Mouse (Mus musculus): Measurements from ENCODE around the gene Mthfsd. TPM values are rescaled to one million over a fixed set of nuclear protein-coding genes. Genes with fewer than 3 reads are reported as not detected.

The Mthfsd gene
- polyA plus RNA-seq, 1 experiment from 2014 or later = 48.9 TPM

DNA sequence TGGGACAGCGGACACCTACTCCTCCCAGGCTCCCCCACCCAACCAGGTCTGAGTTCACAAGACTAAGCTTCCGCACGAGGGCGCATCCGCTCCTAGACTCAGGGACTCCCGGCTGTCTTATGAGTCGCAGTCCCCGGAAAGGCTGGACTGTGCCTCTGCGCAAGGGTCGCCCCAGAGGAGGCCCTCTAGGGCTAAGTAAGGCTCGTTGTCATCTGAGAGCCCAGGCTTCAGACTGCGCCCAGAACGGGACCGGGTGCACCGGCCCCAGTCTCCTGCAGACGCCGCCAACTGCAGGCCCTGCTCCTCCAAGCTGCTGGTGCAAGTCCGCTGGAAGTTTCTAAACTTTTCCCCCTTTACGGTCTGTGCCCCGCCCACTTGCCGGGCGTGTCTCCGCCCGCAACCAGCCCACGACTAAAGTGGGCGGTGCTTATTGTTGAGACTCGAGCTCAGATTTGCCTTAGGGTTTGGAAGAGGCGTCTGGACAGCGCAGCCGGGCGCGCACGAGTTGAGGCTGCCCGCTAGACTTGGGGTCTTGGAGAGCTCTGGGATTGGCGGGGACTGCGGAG is 17.2 kb upstream of the Mthfsd start:
- Histone ChIP-seq H3K36me3 (ENCODE audit: control insufficient read depth, insufficient read depth, low read length) (no peaks in the 10 kb centered on the region), H3K27me3 (replicated peaks; ENCODE audit: control insufficient read depth, insufficient read depth, low read length) (peaks cover 90% of the 10 kb centered on the region), H3K4me3 (ENCODE audit: low read length) (peak overlapping the region; percentile 48), H3K9ac (ENCODE audit: low read depth, low read length) (peak overlapping the region; percentile 50), H3K4me2 (ENCODE audit: low read depth, low read length) (peak overlapping the region; percentile 79), H3K9me3 (ENCODE audit: control insufficient read depth, low read length) (no peaks in the 10 kb centered on the region), H3K27ac (ENCODE audit: low read length) (peak overlapping the region; percentile 19; the same call in 1 of the 2 replicates), H3K4me1 (ENCODE audit: control insufficient read depth, insufficient read depth, low read length) (peaks cover 23% of the 10 kb centered on the region)
- under 1% methylated on average over 35 of the region's 36 CpGs for WGBS
- peak; percentile 77 for ATAC-seq

- Histone ChIP-seq H3K36me3 (ENCODE audit: control insufficient read depth, insufficient read depth, low read length) (no peaks in the 10 kb centered on the region), H3K27me3 (replicated peaks; ENCODE audit: control insufficient read depth, insufficient read depth, low read length) (peaks cover 91% of the 10 kb centered on the region), H3K4me3 (ENCODE audit: low read length) (no peak overlapping the region), H3K9me3 (ENCODE audit: control insufficient read depth, low read length) (no peaks in the 10 kb centered on the region), H3K27ac (ENCODE audit: low read length) (no peak overlapping the region), H3K9ac (ENCODE audit: low read depth, low read length) (peak overlapping the region; percentile 50; the same call in 1 of the 2 replicates), H3K4me2 (ENCODE audit: low read depth, low read length) (peak overlapping the region; percentile 79), H3K4me1 (ENCODE audit: control insufficient read depth, insufficient read depth, low read length) (peaks cover 23% of the 10 kb centered on the region)
- peak; percentile 14; the same call in 1 of the 2 replicates for ATAC-seq
- 7% methylated on average over 17 of the region's 17 CpGs for WGBS
Observed at GRCm38 (mm10) chr8:121124547-121125239, 16.5 kb upstream of the Mthfsd start.

- Histone ChIP-seq H3K36me3 (ENCODE audit: control insufficient read depth, insufficient read depth, low read length) (no peaks in the 10 kb centered on the region), H3K27me3 (replicated peaks; ENCODE audit: control insufficient read depth, insufficient read depth, low read length) (peaks cover 87% of the 10 kb centered on the region), H3K4me1 (ENCODE audit: control insufficient read depth, insufficient read depth, low read length) (peaks cover 12% of the 10 kb centered on the region), H3K4me3 (ENCODE audit: low read length) (no peak overlapping the region), H3K9me3 (ENCODE audit: control insufficient read depth, low read length) (no peaks in the 10 kb centered on the region), H3K27ac (ENCODE audit: low read length) (no peak overlapping the region), H3K9ac (ENCODE audit: low read depth, low read length) (no peak overlapping the region), H3K4me2 (ENCODE audit: low read depth, low read length) (no peak overlapping the region)
- WGBS = 42% methylated on average over 2 of the region's 2 CpGs
- no peak for ATAC-seq
Observed at GRCm38 (mm10) chr8:121123113-121123512, 14.9 kb upstream of the Mthfsd start.

GRCm38 (mm10) chr8:121122368-121122767 is 14.2 kb upstream of the Mthfsd start:
- H3K4me3 ChIP-seq (ENCODE audit: low read length) = no peak overlapping the region
- peaks cover 8% of the 10 kb centered on the region for H3K4me1 ChIP-seq (ENCODE audit: control insufficient read depth, insufficient read depth, low read length)
- WGBS = 24% methylated on average over 7 of the region's 7 CpGs
- no peaks in the 10 kb centered on the region for H3K36me3 ChIP-seq (ENCODE audit: control insufficient read depth, insufficient read depth, low read length)
- ATAC-seq = no peak
- no peak overlapping the region for H3K4me2 ChIP-seq (ENCODE audit: low read depth, low read length)
- no peaks in the 10 kb centered on the region for H3K9me3 ChIP-seq (ENCODE audit: control insufficient read depth, low read length)
- H3K27me3 ChIP-seq (replicated peaks; ENCODE audit: control insufficient read depth, insufficient read depth, low read length) = peaks cover 87% of the 10 kb centered on the region
- H3K9ac ChIP-seq (ENCODE audit: low read depth, low read length) = no peak overlapping the region
- H3K27ac ChIP-seq (ENCODE audit: low read length) = no peak overlapping the region

DNA sequence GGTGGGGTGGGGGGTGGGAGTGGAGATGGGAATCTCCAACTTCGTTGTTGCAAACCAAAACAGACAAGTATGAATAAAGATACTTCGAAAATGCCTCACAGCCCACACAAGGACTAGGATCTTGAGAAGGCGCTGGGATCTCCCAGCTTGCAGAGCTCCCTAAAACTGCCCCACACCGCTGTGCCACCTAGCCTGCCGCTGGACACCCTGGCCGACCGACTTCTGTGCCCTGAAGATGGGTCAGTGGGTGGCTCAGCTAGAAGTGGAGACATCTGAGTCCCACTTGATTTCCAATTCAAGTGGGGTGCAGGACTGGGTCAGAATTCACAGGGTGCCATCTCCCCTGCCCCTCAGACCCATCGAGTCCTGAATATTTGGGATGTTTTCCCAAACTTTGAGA is 13.5 kb upstream of the Mthfsd start:
- Histone ChIP-seq H3K4me1 (ENCODE audit: control insufficient read depth, insufficient read depth, low read length) (peaks cover 15% of the 10 kb centered on the region), H3K9me3 (ENCODE audit: control insufficient read depth, low read length) (0 out of 2 replicates have a peak, but pooled peaks cover 3% of the 10 kb centered on the region), H3K27ac (ENCODE audit: low read length) (no peak overlapping the region), H3K4me3 (ENCODE audit: low read length) (no peak overlapping the region), H3K9ac (ENCODE audit: low read depth, low read length) (no peak overlapping the region), H3K27me3 (replicated peaks; ENCODE audit: control insufficient read depth, insufficient read depth, low read length) (peaks cover 88% of the 10 kb centered on the region), H3K36me3 (ENCODE audit: control insufficient read depth, insufficient read depth, low read length) (no peaks in the 10 kb centered on the region), H3K4me2 (ENCODE audit: low read depth, low read length) (no peak overlapping the region)
- ATAC-seq = no peak
- WGBS = 18% methylated on average over 8 of the region's 8 CpGs

- Histone ChIP-seq H3K9me3 (ENCODE audit: control insufficient read depth, low read length) (0 out of 2 replicates have a peak, but pooled peaks cover 3% of the 10 kb centered on the region), H3K4me1 (ENCODE audit: control insufficient read depth, insufficient read depth, low read length) (peaks cover 20% of the 10 kb centered on the region), H3K4me2 (ENCODE audit: low read depth, low read length) (no peak overlapping the region), H3K27ac (ENCODE audit: low read length) (no peak overlapping the region), H3K4me3 (ENCODE audit: low read length) (no peak overlapping the region), H3K9ac (ENCODE audit: low read depth, low read length) (no peak overlapping the region), H3K36me3 (ENCODE audit: control insufficient read depth, insufficient read depth, low read length) (no peaks in the 10 kb centered on the region), H3K27me3 (replicated peaks; ENCODE audit: control insufficient read depth, insufficient read depth, low read length) (peaks cover 86% of the 10 kb centered on the region)
- ATAC-seq = no peak
- WGBS = 15% methylated on average over 17 of the region's 17 CpGs
Observed at GRCm38 (mm10) chr8:121120456-121121419, 12.5 kb upstream of the Mthfsd start.

GRCm38 (mm10) chr8:121119635-121120455 is 11.7 kb upstream of the Mthfsd start:
- Histone ChIP-seq H3K4me3 (ENCODE audit: low read length) (no peak overlapping the region), H3K4me1 (ENCODE audit: control insufficient read depth, insufficient read depth, low read length) (peaks cover 15% of the 10 kb centered on the region), H3K36me3 (ENCODE audit: control insufficient read depth, insufficient read depth, low read length) (no peaks in the 10 kb centered on the region), H3K9me3 (ENCODE audit: control insufficient read depth, low read length) (0 out of 2 replicates have a peak, but pooled peaks cover 3% of the 10 kb centered on the region), H3K9ac (ENCODE audit: low read depth, low read length) (no peak overlapping the region), H3K27ac (ENCODE audit: low read length) (no peak overlapping the region), H3K4me2 (ENCODE audit: low read depth, low read length) (no peak overlapping the region), H3K27me3 (replicated peaks; ENCODE audit: control insufficient read depth, insufficient read depth, low read length) (peaks cover 86% of the 10 kb centered on the region)
- WGBS = 25% methylated on average over 12 of the region's 12 CpGs
- ATAC-seq = no peak

DNA sequence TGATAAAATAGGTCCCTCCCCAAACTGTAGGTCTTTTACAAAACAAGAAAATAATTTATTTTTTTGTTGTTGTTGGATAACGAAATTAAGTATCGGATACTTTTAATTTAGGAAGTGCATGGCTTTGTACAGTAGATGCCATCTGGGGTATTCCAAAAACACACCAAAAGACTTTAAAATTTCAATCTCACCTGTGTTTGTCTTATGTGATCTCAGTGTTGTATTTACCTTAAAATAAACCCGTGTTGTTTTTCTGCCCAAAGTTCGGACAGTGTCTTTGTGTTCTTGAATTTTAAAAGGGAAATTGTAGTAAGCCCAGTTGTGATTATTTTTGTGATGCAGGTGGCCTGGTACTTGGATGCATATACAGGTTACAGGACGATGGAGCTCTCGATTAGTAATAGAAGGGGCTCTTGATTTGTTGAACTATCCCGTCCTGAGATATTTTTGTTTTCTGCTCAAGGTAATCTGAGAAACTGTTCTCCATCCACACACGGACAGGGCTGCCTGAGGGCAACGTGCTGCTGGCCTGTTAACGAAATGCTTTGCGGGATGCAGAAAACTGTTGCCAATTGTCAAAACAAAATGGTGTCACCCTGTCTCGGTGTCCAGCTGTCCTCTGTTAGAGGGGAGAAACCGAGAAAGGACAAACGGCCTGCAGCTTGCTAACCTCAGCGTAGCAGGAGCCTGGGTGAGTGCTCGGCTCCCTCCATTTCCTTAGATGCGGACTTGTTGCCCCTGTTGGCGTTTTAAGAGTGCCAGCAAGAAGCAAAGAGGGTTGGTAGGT is 10.6 kb upstream of the Mthfsd start:
- peaks cover 15% of the 10 kb centered on the region for H3K4me1 ChIP-seq (ENCODE audit: control insufficient read depth, insufficient read depth, low read length)
- 0 out of 2 replicates have a peak, but pooled peaks cover 3% of the 10 kb centered on the region for H3K9me3 ChIP-seq (ENCODE audit: control insufficient read depth, low read length)
- no peak overlapping the region for H3K4me3 ChIP-seq (ENCODE audit: low read length)
- no peak overlapping the region for H3K27ac ChIP-seq (ENCODE audit: low read length)
- 9% methylated on average over 18 of the region's 18 CpGs for WGBS
- no peak overlapping the region for H3K4me2 ChIP-seq (ENCODE audit: low read depth, low read length)
- no peak overlapping the region for H3K9ac ChIP-seq (ENCODE audit: low read depth, low read length)
- H3K27me3 ChIP-seq (replicated peaks; ENCODE audit: control insufficient read depth, insufficient read depth, low read length) = peaks cover 85% of the 10 kb centered on the region
- no peaks in the 10 kb centered on the region for H3K36me3 ChIP-seq (ENCODE audit: control insufficient read depth, insufficient read depth, low read length)
- no peak for ATAC-seq
